Mouse (Mus musculus) intestine, postnatal 0 days (tissue): ENCODE measurements around the gene Fads1. TPM values are rescaled to one million over a fixed set of nuclear protein-coding genes. Genes with fewer than 3 reads are reported as not detected.
A peak's percentile ranks its signal among the peaks of the same experiment; 100 is the strongest.

Experiments
- ATAC-seq: fragments of 200-750 bp; cut with Nextera tagmentation; 2 replicates; pipeline ENCODE4 v1.8.0; 2017; ENCODE audit warnings: mild to moderate bottlenecking, moderate TSS enrichment, moderate library complexity
- H3K27ac ChIP-seq: fragments of 300-500 bp; sonication (generic); 2 replicates; pipeline ENCODE4 v1.5.1; 2014; ENCODE audit warnings: mild to moderate bottlenecking, low read depth, low read length, moderate library complexity
- H3K27me3 ChIP-seq: fragments of 300-500 bp; sonication (generic); replicated peaks from 2 replicates; pipeline ENCODE4 v1.6.1; 2014; ENCODE audit warnings: low read length, mixed read lengths; ENCODE audit not compliant: control insufficient read depth, insufficient read depth
- H3K36me3 ChIP-seq: fragments of 300-500 bp; sonication (generic); 2 replicates; pipeline ENCODE4 v1.6.1; 2014; ENCODE audit warnings: mild to moderate bottlenecking, moderate library complexity; ENCODE audit not compliant: control insufficient read depth, insufficient read depth
- H3K4me1 ChIP-seq: fragments of 300-500 bp; sonication (generic); replicated peaks from 2 replicates; pipeline ENCODE4 v1.6.1; 2014; ENCODE audit warnings: antibody characterized with exemption, low read length, mixed read lengths; ENCODE audit not compliant: control insufficient read depth, insufficient read depth
- H3K4me2 ChIP-seq: fragments of 300-500 bp; sonication (generic); replicated peaks from 2 replicates; pipeline ENCODE4 v1.6.1; 2014; ENCODE audit warnings: low read depth, mild to moderate bottlenecking, moderate library complexity
- H3K4me3 ChIP-seq: fragments of 300-500 bp; sonication (generic); 2 replicates; pipeline ENCODE4 v1.5.1; 2014; ENCODE audit warnings: low read depth, low read length
- H3K9ac ChIP-seq: fragments of 300-500 bp; sonication (generic); 2 replicates; pipeline ENCODE4 v1.6.1; 2014; ENCODE audit warnings: mild to moderate bottlenecking, low read depth, low read length
- H3K9me3 ChIP-seq: fragments of 300-500 bp; sonication (generic); 2 replicates; pipeline ENCODE4 v1.6.1; 2016; ENCODE audit warnings: mixed run types; ENCODE audit not compliant: control insufficient read depth
- CTCF ChIP-seq: sonication (generic); IDR thresholded peaks from 2 replicates; pipeline ENCODE4 v1.5.1; 2016; ENCODE audit warnings: low read depth, mild to moderate bottlenecking, control low read depth, antibody characterized with exemption, moderate library complexity
- WGBS: fragments of 180-500 bp; shearing (Covaris S2); extraction: QIAGEN DNeasy Blood & Tissue Kit; methylation state at CpG from one replicate; pipeline ENCODE4 v1.1.7; 2014; 5-methylcytosine and 5-hydroxymethylcytosine counted together
- polyA plus RNA-seq: library from polyadenylated mRNA; unstranded; fragments of >200 nt; fragmentation: Nextera tagmentation; extraction: Ambion mirVana; gene quantifications from 2 replicates; pipeline ENCODE4 v1.2.1, GENCODE M21; 2015

The Fads1 gene
- polyA plus RNA-seq, 1 experiment from 2014 or later: 26.9 TPM

- Histone ChIP-seq H3K4me3 (no peak overlapping the region), H3K4me2 (no peak overlapping the region), H3K9ac (no peak overlapping the region), H3K9me3 (no peaks in the 10 kb centered on the region), H3K27me3 (no peaks in the 10 kb centered on the region), H3K27ac (no peak overlapping the region), H3K36me3 (peaks cover 60% of the 10 kb centered on the region), H3K4me1 (no peaks in the 10 kb centered on the region)
- WGBS: 71% methylated on average over 3 of the region's 3 CpGs
- no peak for ATAC-seq
- no peak for TF ChIP-seq CTCF
Measured at GRCm38 (mm10) chr19:10208851-10209250, 26.2 kb downstream of the Fads1 start.

GRCm38 (mm10) chr19:10210885-10211284 lies 28.2 kb downstream of the Fads1 start:
- H3K36me3 ChIP-seq: peaks cover 69% of the 10 kb centered on the region
- ATAC-seq: no peak
- no peaks in the 10 kb centered on the region for H3K4me1 ChIP-seq
- H3K27me3 ChIP-seq: no peaks in the 10 kb centered on the region
- H3K4me2 ChIP-seq: no peak overlapping the region
- 88% methylated on average over 4 of the region's 4 CpGs for WGBS
- no peak overlapping the region for H3K27ac ChIP-seq
- H3K9ac ChIP-seq: no peak overlapping the region
- no peaks in the 10 kb centered on the region for H3K9me3 ChIP-seq
- TF ChIP-seq CTCF: no peak
- no peak overlapping the region for H3K4me3 ChIP-seq

GRCm38 (mm10) chr19:10213796-10214471 lies 31.2 kb downstream of the Fads1 start:
- H3K27me3 ChIP-seq: no peaks in the 10 kb centered on the region
- TF ChIP-seq CTCF: no peak
- H3K9me3 ChIP-seq: no peaks in the 10 kb centered on the region
- no peak overlapping the region for H3K27ac ChIP-seq
- 90% methylated on average over 10 of the region's 10 CpGs for WGBS
- no peak overlapping the region for H3K9ac ChIP-seq
- H3K36me3 ChIP-seq: peaks cover 72% of the 10 kb centered on the region
- H3K4me3 ChIP-seq: no peak overlapping the region
- H3K4me2 ChIP-seq: no peak overlapping the region
- H3K4me1 ChIP-seq: no peaks in the 10 kb centered on the region
- no peak for ATAC-seq

- H3K4me3 ChIP-seq: no peak overlapping the region
- no peak overlapping the region for H3K9ac ChIP-seq
- H3K4me1 ChIP-seq: no peaks in the 10 kb centered on the region
- 66% methylated on average over 8 of the region's 8 CpGs for WGBS
- H3K27me3 ChIP-seq: no peaks in the 10 kb centered on the region
- no peak overlapping the region for H3K4me2 ChIP-seq
- H3K36me3 ChIP-seq: peaks cover 55% of the 10 kb centered on the region
- TF ChIP-seq CTCF: no peak
- H3K9me3 ChIP-seq: no peaks in the 10 kb centered on the region
- H3K27ac ChIP-seq: no peak overlapping the region
- no peak for ATAC-seq
Measured at GRCm38 (mm10) chr19:10216101-10216500, 33.4 kb downstream of the Fads1 start.

- H3K4me3 ChIP-seq: no peak overlapping the region
- 51% methylated on average over 3 of the region's 3 CpGs for WGBS
- no peak overlapping the region for H3K27ac ChIP-seq
- H3K36me3 ChIP-seq: peaks cover 25% of the 10 kb centered on the region
- H3K27me3 ChIP-seq: no peaks in the 10 kb centered on the region
- no peak overlapping the region for H3K9ac ChIP-seq
- TF ChIP-seq CTCF: peak; percentile 83
- no peak overlapping the region for H3K4me2 ChIP-seq
- peaks cover 7% of the 10 kb centered on the region; the same call in 1 of the 2 replicates for H3K4me1 ChIP-seq
- ATAC-seq: 0 out of 2 replicates have a peak, but pooled peaks have one; percentile 7
- no peaks in the 10 kb centered on the region for H3K9me3 ChIP-seq
Measured at GRCm38 (mm10) chr19:10219108-10219507, 36.4 kb downstream of the Fads1 start.

- no peaks in the 10 kb centered on the region for H3K9me3 ChIP-seq
- WGBS: 46% methylated on average over 6 of the region's 6 CpGs
- H3K9ac ChIP-seq: no peak overlapping the region
- no peaks in the 10 kb centered on the region for H3K27me3 ChIP-seq
- ATAC-seq: no peak
- no peak for TF ChIP-seq CTCF
- H3K36me3 ChIP-seq: peaks cover 23% of the 10 kb centered on the region
- H3K27ac ChIP-seq: no peak overlapping the region
- peaks cover 7% of the 10 kb centered on the region; the same call in 1 of the 2 replicates for H3K4me1 ChIP-seq
- no peak overlapping the region for H3K4me2 ChIP-seq
- no peak overlapping the region for H3K4me3 ChIP-seq
Measured at GRCm38 (mm10) chr19:10219593-10219992, 36.9 kb downstream of the Fads1 start.

GRCm38 (mm10) chr19:10221585-10221984 lies 38.9 kb downstream of the Fads1 start:
- Histone ChIP-seq H3K36me3 (peaks cover 13% of the 10 kb centered on the region), H3K27me3 (no peaks in the 10 kb centered on the region), H3K4me3 (no peak overlapping the region), H3K9me3 (no peaks in the 10 kb centered on the region), H3K27ac (no peak overlapping the region), H3K9ac (no peak overlapping the region), H3K4me2 (no peak overlapping the region), H3K4me1 (peaks cover 17% of the 10 kb centered on the region; the same call in 1 of the 2 replicates)
- ATAC-seq: no peak
- no peak for TF ChIP-seq CTCF
- 53% methylated on average over 4 of the region's 4 CpGs for WGBS
